Mouse (Mus musculus): ENCODE measurements at regions not wholly inside any gene's neighbourhood (a gene's known extent, or its start where the extent isn't known, plus 50 kb on each side); places are given as distances from the start of the nearest gene placed in this dataset.

GRCm38 (mm10) chr16:9469394-9469793 lies 526.0 kb downstream of the Grin2a start:
- no peak for DNase-seq (ENCODE audit: extremely low read depth, insufficient read length, low spot score)

GRCm38 (mm10) chr16:9485291-9485690 lies 510.1 kb downstream of the Grin2a start:
- DNase-seq (ENCODE audit: extremely low read depth, insufficient read length, low spot score), result no peak

DNA sequence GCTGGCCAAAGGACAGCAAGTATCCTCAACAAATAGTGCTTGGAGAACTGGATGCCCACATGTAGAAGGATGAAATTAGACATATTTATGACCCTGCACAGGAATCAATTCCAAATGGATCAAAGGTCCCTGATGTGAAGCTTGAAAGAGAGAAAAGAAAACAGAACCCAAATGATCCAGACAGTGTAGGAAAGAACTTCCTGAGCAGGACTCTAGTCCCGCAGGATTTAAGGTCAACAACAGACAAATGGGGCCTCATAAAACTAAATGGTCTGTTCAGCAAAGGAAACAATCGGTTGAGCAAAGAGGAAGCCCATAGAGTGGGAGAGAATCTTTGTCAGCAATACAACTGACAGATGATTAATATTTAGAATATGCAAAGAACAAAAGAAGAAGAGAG lies 497.1 kb downstream of the Grin2a start:
- DNase-seq (ENCODE audit: extremely low read depth, insufficient read length, low spot score), result no peak

DNA sequence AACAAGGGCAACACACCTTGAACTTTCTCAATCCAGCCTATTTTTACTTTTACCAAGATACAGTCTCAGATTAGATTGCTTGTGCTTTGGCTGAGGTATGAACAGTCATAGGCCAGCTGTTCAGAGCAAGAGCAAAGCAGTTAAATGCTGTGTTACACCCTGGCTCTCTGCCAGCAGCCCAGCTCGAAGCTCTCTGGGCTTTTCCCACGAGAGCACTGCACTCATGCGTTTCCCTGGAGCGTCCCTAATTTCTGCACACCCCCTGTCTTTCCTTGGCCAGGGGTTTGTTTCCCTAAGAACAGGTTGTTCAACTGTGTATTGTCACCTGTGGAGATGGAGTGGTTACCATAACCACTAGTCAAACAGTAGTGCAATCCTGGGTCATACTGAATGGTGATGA lies 493.6 kb downstream of the Grin2a start:
- DNase-seq (ENCODE audit: extremely low read depth, insufficient read length, low spot score), result no peak

- no peak for DNase-seq (ENCODE audit: extremely low read depth, insufficient read length, low spot score)
Measured at GRCm38 (mm10) chr16:9509666-9510065, 485.7 kb downstream of the Grin2a start.

DNA sequence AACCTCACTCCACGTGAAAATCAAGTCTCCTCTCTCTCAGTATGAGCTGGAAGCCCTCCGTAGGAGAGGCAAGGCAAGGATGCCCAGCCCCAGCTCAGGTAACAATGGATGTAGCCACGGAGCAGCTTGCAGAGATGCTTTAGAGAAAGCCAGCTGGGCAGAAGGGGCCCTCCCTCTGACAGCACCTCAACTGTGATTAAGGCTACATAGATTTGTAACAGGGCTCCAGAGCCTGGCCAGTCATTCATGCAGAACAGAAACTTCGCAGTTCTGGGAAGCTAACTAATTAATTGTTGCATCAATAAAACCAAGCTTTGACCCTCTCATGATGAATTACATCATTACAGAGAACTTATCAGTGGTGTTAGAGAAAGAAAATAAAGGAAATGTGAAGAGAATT lies 480.8 kb downstream of the Grin2a start:
- DNase-seq (ENCODE audit: extremely low read depth, insufficient read length, low spot score), result no peak
